In the genomic region with DNA sequence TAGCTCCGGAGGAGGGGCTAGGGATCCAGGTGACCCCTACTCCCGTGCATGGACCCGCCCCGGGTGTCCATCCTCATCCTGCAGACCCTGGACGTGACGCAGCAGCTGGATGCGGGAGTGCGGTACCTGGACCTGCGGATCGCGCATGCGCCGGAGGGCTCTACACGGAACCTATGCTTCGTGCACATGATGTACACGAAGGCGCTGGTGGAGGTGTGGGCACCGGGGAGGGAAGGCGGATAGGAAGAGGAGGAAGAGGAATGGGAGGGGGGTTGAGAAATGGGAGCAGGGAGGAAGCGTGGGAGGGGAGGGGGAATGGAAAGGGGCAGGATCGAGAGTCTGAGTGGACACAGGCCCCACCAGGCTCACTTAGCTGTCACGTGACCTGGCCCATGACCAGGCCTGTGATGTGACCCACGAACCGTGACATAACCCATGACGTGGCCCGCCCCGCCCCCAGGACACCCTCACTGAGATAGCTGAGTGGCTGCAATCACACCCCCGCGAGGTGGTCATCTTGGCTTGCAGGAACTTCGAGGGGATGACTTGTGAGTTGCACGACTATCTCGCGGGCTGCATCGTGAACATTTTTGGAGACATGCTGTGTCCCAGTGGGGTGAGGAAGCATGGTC, we compare ENCODE assay signal across 9 mouse cellular contexts. TPM values are rescaled to one million over a fixed set of nuclear protein-coding genes. Genes with fewer than 3 reads are reported as not detected.
DNase-seq lines count a peak whose midpoint lies in the region; ATAC-seq and TF ChIP-seq lines count a peak whose summit lies in the region.
"Had no signal": no experiment of that assay in that cellular context is flagged by ENCODE, and none has a peak within 500 bp of the region (broad histone marks: within the 10 kb centered on the region; RNA-seq: fewer than 3 reads in every experiment).

No protein-coding gene starts in this region.

- peaks cover 39% of the 10 kb centered on the region for H3K4me1 ChIP-seq in erythroblast, embryonic 14.5 days (ENCODE audit: control insufficient read depth)
- H3K4me1 ChIP-seq in bone marrow macrophage, adult 2 months (ENCODE audit: control insufficient read depth, insufficient read depth, low read length) = peaks cover 3% of the 10 kb centered on the region; the same call in 1 of the 2 replicates
- peaks cover 32% of the 10 kb centered on the region for H3K4me1 ChIP-seq in forebrain, embryonic 13.5 days
- H3K4me1 ChIP-seq in intestine, embryonic 14.5 days (replicated peaks; ENCODE audit: control insufficient read depth, insufficient read depth, low read length) = peaks cover 13% of the 10 kb centered on the region
- H3K4me1 ChIP-seq in midbrain, embryonic 12.5 days = peaks cover 30% of the 10 kb centered on the region
- H3K4me1 ChIP-seq in stomach, embryonic 14.5 days (ENCODE audit: control insufficient read depth, insufficient read depth, low read length) = peaks cover 22% of the 10 kb centered on the region

- WGBS in forebrain, embryonic 13.5 days = 20% methylated on average over 34 of the region's 34 CpGs
- WGBS in intestine, embryonic 14.5 days = 16% methylated on average over 33 of the region's 34 CpGs
- 26% methylated on average over 34 of the region's 34 CpGs for WGBS in midbrain, embryonic 12.5 days
- 15% methylated on average over 34 of the region's 34 CpGs for WGBS in stomach, embryonic 14.5 days

- peak overlapping the region; percentile 50; the same call in 1 of the 2 replicates for H3K9ac ChIP-seq in forebrain, embryonic 13.5 days
- H3K9ac ChIP-seq in intestine, embryonic 14.5 days (ENCODE audit: low read length) = no peak overlapping the region
- H3K9ac ChIP-seq in midbrain, embryonic 12.5 days (replicated peaks) = no peak overlapping the region
- H3K9ac ChIP-seq in stomach, embryonic 14.5 days (replicated peaks; ENCODE audit: low read depth, low read length) = no peak overlapping the region

- TF ChIP-seq POLR2A in bone marrow macrophage, adult 2 months (IDR thresholded peaks at IDR 0.05; ENCODE audit: borderline replicate concordance, low read depth, low read length) = no peak

- H3K27ac ChIP-seq in bone marrow macrophage, adult 2 months (ENCODE audit: insufficient read depth, low read depth, low read length) = no peak overlapping the region
- H3K27ac ChIP-seq in forebrain, embryonic 13.5 days = no peak overlapping the region
- no peak overlapping the region for H3K27ac ChIP-seq in intestine, embryonic 14.5 days (ENCODE audit: low read depth)
- no peak overlapping the region for H3K27ac ChIP-seq in midbrain, embryonic 12.5 days (replicated peaks)
- no peak overlapping the region for H3K27ac ChIP-seq in stomach, embryonic 14.5 days (ENCODE audit: low read length)

- H3K27me3 ChIP-seq in erythroblast, embryonic 14.5 days (ENCODE audit: control insufficient read depth) = peaks cover 29% of the 10 kb centered on the region
- H3K27me3 ChIP-seq in forebrain, embryonic 13.5 days = peaks cover 11% of the 10 kb centered on the region; the same call in 1 of the 2 replicates
- H3K27me3 ChIP-seq in intestine, embryonic 14.5 days (replicated peaks; ENCODE audit: control insufficient read depth, insufficient read depth, low read length) = no peaks in the 10 kb centered on the region; the same call in 1 of the 2 replicates
- H3K27me3 ChIP-seq in midbrain, embryonic 12.5 days = peaks cover 27% of the 10 kb centered on the region
- no peaks in the 10 kb centered on the region for H3K27me3 ChIP-seq in stomach, embryonic 14.5 days (ENCODE audit: control insufficient read depth, insufficient read depth, low read length)

- peaks cover 13% of the 10 kb centered on the region for H3K9me3 ChIP-seq in erythroblast, embryonic 14.5 days (ENCODE audit: control insufficient read depth, low read length)
- H3K9me3 ChIP-seq in forebrain, embryonic 13.5 days (replicated peaks) = no peaks in the 10 kb centered on the region
- H3K9me3 ChIP-seq in intestine, embryonic 14.5 days (ENCODE audit: control insufficient read depth, low read length) = no peaks in the 10 kb centered on the region
- no peaks in the 10 kb centered on the region for H3K9me3 ChIP-seq in midbrain, embryonic 12.5 days
- H3K9me3 ChIP-seq in stomach, embryonic 14.5 days (ENCODE audit: control insufficient read depth, low read depth, low read length) = peaks cover 3% of the 10 kb centered on the region; the same call in 1 of the 2 replicates

- TF ChIP-seq CTCF in bone marrow macrophage, adult 2 months (IDR thresholded peaks at IDR 0.05; ENCODE audit: low read depth, low read length) = no peak

- H3K4me2 ChIP-seq in forebrain, embryonic 13.5 days = peak overlapping the region; percentile 68
- peak overlapping the region; percentile 59 for H3K4me2 ChIP-seq in intestine, embryonic 14.5 days (ENCODE audit: low read length)
- H3K4me2 ChIP-seq in midbrain, embryonic 12.5 days (replicated peaks) = peak overlapping the region; percentile 60
- peak overlapping the region; percentile 66 for H3K4me2 ChIP-seq in stomach, embryonic 14.5 days (replicated peaks; ENCODE audit: low read depth, low read length)

- no peak for DNase-seq in intestine, embryonic 14.5 days (ENCODE audit: low spot score)
- DNase-seq in left cerebral cortex, postnatal 25 days (ENCODE audit: low spot score in 2 of 2) = peak; percentile 69 to 82

- ATAC-seq in erythroblast, adult 5-6 weeks (replicated peaks; ENCODE audit: low FRiP score, poor library complexity, severe bottlenecking) = no peak
- ATAC-seq in forebrain, embryonic 13.5 days = peak; percentile 54
- ATAC-seq in intestine, embryonic 14.5 days (replicated peaks; ENCODE audit: low FRiP score, low TSS enrichment, low read depth) = peak; percentile 32
- ATAC-seq in midbrain, embryonic 12.5 days (ENCODE audit: low FRiP score, low read depth) = peak; percentile 23
- peak; percentile 33; the same call in 1 of the 2 replicates for ATAC-seq in stomach, embryonic 14.5 days (ENCODE audit: insufficient number of reproducible peaks, insufficient read depth, low FRiP score, low read depth)

- peaks cover 46% of the 10 kb centered on the region for H3K36me3 ChIP-seq in erythroblast, embryonic 14.5 days (ENCODE audit: control insufficient read depth)
- H3K36me3 ChIP-seq in forebrain, embryonic 13.5 days (ENCODE audit: poor library complexity, severe bottlenecking) = peaks cover 44% of the 10 kb centered on the region
- peaks cover 37% of the 10 kb centered on the region for H3K36me3 ChIP-seq in intestine, embryonic 14.5 days (ENCODE audit: control insufficient read depth, insufficient read depth, low read length)
- peaks cover 37% of the 10 kb centered on the region for H3K36me3 ChIP-seq in midbrain, embryonic 12.5 days
- H3K36me3 ChIP-seq in stomach, embryonic 14.5 days (ENCODE audit: control insufficient read depth, insufficient read depth, low read length) = peaks cover 33% of the 10 kb centered on the region

- intact Hi-C loops in left cerebral cortex, postnatal 25 days (cut with DNase I) = no loop called here

- H3K4me3 ChIP-seq in erythroblast, embryonic 14.5 days (replicated peaks) = peak overlapping the region; percentile 21
- 0 out of 2 replicates have a peak overlapping the region, but pooled peaks have one; percentile 22 for H3K4me3 ChIP-seq in bone marrow macrophage, adult 2 months (ENCODE audit: insufficient read depth, low read length)
- peak overlapping the region; percentile 35 for H3K4me3 ChIP-seq in forebrain, embryonic 13.5 days
- H3K4me3 ChIP-seq in intestine, embryonic 14.5 days (ENCODE audit: low read depth, low read length) = peak overlapping the region; percentile 24
- peak overlapping the region; percentile 31 for H3K4me3 ChIP-seq in midbrain, embryonic 12.5 days
- peak overlapping the region; percentile 29 for H3K4me3 ChIP-seq in stomach, embryonic 14.5 days (ENCODE audit: low read depth, low read length)

RNA-seq across cellular contexts. Expression of a gene that starts 2.1 kb away (rescaled TPM):
- polyA plus RNA-seq in erythroblast, embryonic 14.5 days (2012) = 0.03 TPM in 1 of 2 replicates, not detected in the other
- total RNA-seq in erythroblast, adult 5-6 weeks (2015; ENCODE audit: low replicate concordance) = not detected in 2 replicates
- not detected in 2 replicates for total RNA-seq in erythroblast, adult 5-6 weeks (2017; ENCODE audit: low replicate concordance)
- not detected in 2 replicates for polyA plus RNA-seq in bone marrow macrophage, adult 2 months (2012; ENCODE audit: insufficient read depth, insufficient read length, missing spikeins)
- 1.6 and 1.8 TPM in 2 replicates for polyA plus RNA-seq in forebrain, embryonic 13.5 days (2015; fragmentation: Nextera tagmentation; extraction: Ambion mirVana)
- 0.74 and 0.86 TPM in 2 replicates for polyA plus RNA-seq in intestine, embryonic 14.5 days (2014; fragmentation: Nextera tagmentation; extraction: Ambion mirVana)
- total RNA-seq in left cerebral cortex, postnatal 25 days (2021) = 10 to 100 TPM in 1 of 2 experiments, 1 to 10 TPM in 1; 9.6 to 12.8 TPM
- 1.1 and 1.3 TPM in 2 replicates for polyA plus RNA-seq in midbrain, embryonic 12.5 days (2016; fragmentation: Nextera tagmentation; extraction: Ambion mirVana)
- 0.69 and 0.97 TPM in 2 replicates for polyA plus RNA-seq in stomach, embryonic 14.5 days (2014; fragmentation: Nextera tagmentation; extraction: Ambion mirVana)
- total RNA-seq: heart, adult 18-20 months had no signal

RNA-seq across cellular contexts. Expression of a gene that starts 6.2 kb away (rescaled TPM):
- 2.2 and 2.8 TPM in 2 replicates for polyA plus RNA-seq in erythroblast, embryonic 14.5 days (2012)
- total RNA-seq in erythroblast, adult 5-6 weeks (2015; ENCODE audit: low replicate concordance) = 1.5 TPM in 1 of 2 replicates, not detected in the other
- total RNA-seq in erythroblast, adult 5-6 weeks (2017; ENCODE audit: low replicate concordance) = 2.1 and 2.2 TPM in 2 replicates
- 26.0 and 29.1 TPM in 2 replicates for polyA plus RNA-seq in bone marrow macrophage, adult 2 months (2012; ENCODE audit: insufficient read depth, insufficient read length, missing spikeins)
- 39.1 and 45.2 TPM in 2 replicates for polyA plus RNA-seq in forebrain, embryonic 13.5 days (2015; fragmentation: Nextera tagmentation; extraction: Ambion mirVana)
- polyA plus RNA-seq in intestine, embryonic 14.5 days (2014; fragmentation: Nextera tagmentation; extraction: Ambion mirVana) = 29.3 and 31.0 TPM in 2 replicates
- 10 to 100 TPM; 80.5 to 95.6 TPM for total RNA-seq in left cerebral cortex, postnatal 25 days (2021)
- polyA plus RNA-seq in midbrain, embryonic 12.5 days (2016; fragmentation: Nextera tagmentation; extraction: Ambion mirVana) = 39.3 and 43.8 TPM in 2 replicates
- polyA plus RNA-seq in stomach, embryonic 14.5 days (2014; fragmentation: Nextera tagmentation; extraction: Ambion mirVana) = 27.1 and 30.8 TPM in 2 replicates

RNA-seq across cellular contexts. Expression of a gene that starts 7.6 kb away (rescaled TPM):
- 0.02 TPM in 1 of 2 replicates, not detected in the other for polyA plus RNA-seq in erythroblast, embryonic 14.5 days (2012)
- not detected in 2 replicates for total RNA-seq in erythroblast, adult 5-6 weeks (2015; ENCODE audit: low replicate concordance)
- 0.17 and 1.4 TPM in 2 replicates for total RNA-seq in erythroblast, adult 5-6 weeks (2017; ENCODE audit: low replicate concordance)
- 0.61 and 0.79 TPM in 2 replicates for polyA plus RNA-seq in bone marrow macrophage, adult 2 months (2012; ENCODE audit: insufficient read depth, insufficient read length, missing spikeins)
- 0.88 and 1.1 TPM in 2 replicates for polyA plus RNA-seq in forebrain, embryonic 13.5 days (2015; fragmentation: Nextera tagmentation; extraction: Ambion mirVana)
- 0.69 and 1.1 TPM in 2 replicates for polyA plus RNA-seq in intestine, embryonic 14.5 days (2014; fragmentation: Nextera tagmentation; extraction: Ambion mirVana)
- total RNA-seq in left cerebral cortex, postnatal 25 days (2021) = under 1 TPM; 0.25 to 0.53 TPM
- 1.4 TPM in 2 replicates for polyA plus RNA-seq in midbrain, embryonic 12.5 days (2016; fragmentation: Nextera tagmentation; extraction: Ambion mirVana)
- polyA plus RNA-seq in stomach, embryonic 14.5 days (2014; fragmentation: Nextera tagmentation; extraction: Ambion mirVana) = 0.69 and 1.5 TPM in 2 replicates
- total RNA-seq: heart, adult 18-20 months had no signal

RNA-seq across cellular contexts. Expression of a gene that starts 8.1 kb away (rescaled TPM):
- polyA plus RNA-seq in erythroblast, embryonic 14.5 days (2012) = 0.01 and 0.02 TPM in 2 replicates
- 1.5 and 4.0 TPM in 2 replicates for total RNA-seq in erythroblast, adult 5-6 weeks (2015; ENCODE audit: low replicate concordance)
- total RNA-seq in erythroblast, adult 5-6 weeks (2017; ENCODE audit: low replicate concordance) = 1.1 and 1.5 TPM in 2 replicates
- 3.1 and 4.5 TPM in 2 replicates for polyA plus RNA-seq in bone marrow macrophage, adult 2 months (2012; ENCODE audit: insufficient read depth, insufficient read length, missing spikeins)
- 15.5 TPM in 2 replicates for polyA plus RNA-seq in forebrain, embryonic 13.5 days (2015; fragmentation: Nextera tagmentation; extraction: Ambion mirVana)
- 3.5 and 5.1 TPM in 2 replicates for polyA plus RNA-seq in intestine, embryonic 14.5 days (2014; fragmentation: Nextera tagmentation; extraction: Ambion mirVana)
- total RNA-seq in left cerebral cortex, postnatal 25 days (2021) = 10 to 100 TPM; 17.4 to 18.6 TPM
- 10.9 and 12.0 TPM in 2 replicates for polyA plus RNA-seq in midbrain, embryonic 12.5 days (2016; fragmentation: Nextera tagmentation; extraction: Ambion mirVana)
- polyA plus RNA-seq in stomach, embryonic 14.5 days (2014; fragmentation: Nextera tagmentation; extraction: Ambion mirVana) = 4.0 and 5.8 TPM in 2 replicates

RNA-seq across cellular contexts. Expression of a gene that starts 29.5 kb away (rescaled TPM):
- polyA plus RNA-seq in erythroblast, embryonic 14.5 days (2012) = not detected in 2 replicates
- 8.6 TPM in 1 of 2 replicates, not detected in the other for total RNA-seq in erythroblast, adult 5-6 weeks (2015; ENCODE audit: low replicate concordance)
- 2.0 and 6.8 TPM in 2 replicates for total RNA-seq in erythroblast, adult 5-6 weeks (2017; ENCODE audit: low replicate concordance)
- 5.3 and 8.8 TPM in 2 replicates for polyA plus RNA-seq in bone marrow macrophage, adult 2 months (2012; ENCODE audit: insufficient read depth, insufficient read length, missing spikeins)
- polyA plus RNA-seq in forebrain, embryonic 13.5 days (2015; fragmentation: Nextera tagmentation; extraction: Ambion mirVana) = 5.1 and 6.0 TPM in 2 replicates
- polyA plus RNA-seq in intestine, embryonic 14.5 days (2014; fragmentation: Nextera tagmentation; extraction: Ambion mirVana) = 3.0 TPM in 2 replicates
- total RNA-seq in left cerebral cortex, postnatal 25 days (2021) = 10 to 100 TPM in 1 of 2 experiments, 1 to 10 TPM in 1; 8.1 to 10.3 TPM
- 5.2 and 8.9 TPM in 2 replicates for polyA plus RNA-seq in midbrain, embryonic 12.5 days (2016; fragmentation: Nextera tagmentation; extraction: Ambion mirVana)
- 4.9 and 5.0 TPM in 2 replicates for polyA plus RNA-seq in stomach, embryonic 14.5 days (2014; fragmentation: Nextera tagmentation; extraction: Ambion mirVana)
